In the genomic region with DNA sequence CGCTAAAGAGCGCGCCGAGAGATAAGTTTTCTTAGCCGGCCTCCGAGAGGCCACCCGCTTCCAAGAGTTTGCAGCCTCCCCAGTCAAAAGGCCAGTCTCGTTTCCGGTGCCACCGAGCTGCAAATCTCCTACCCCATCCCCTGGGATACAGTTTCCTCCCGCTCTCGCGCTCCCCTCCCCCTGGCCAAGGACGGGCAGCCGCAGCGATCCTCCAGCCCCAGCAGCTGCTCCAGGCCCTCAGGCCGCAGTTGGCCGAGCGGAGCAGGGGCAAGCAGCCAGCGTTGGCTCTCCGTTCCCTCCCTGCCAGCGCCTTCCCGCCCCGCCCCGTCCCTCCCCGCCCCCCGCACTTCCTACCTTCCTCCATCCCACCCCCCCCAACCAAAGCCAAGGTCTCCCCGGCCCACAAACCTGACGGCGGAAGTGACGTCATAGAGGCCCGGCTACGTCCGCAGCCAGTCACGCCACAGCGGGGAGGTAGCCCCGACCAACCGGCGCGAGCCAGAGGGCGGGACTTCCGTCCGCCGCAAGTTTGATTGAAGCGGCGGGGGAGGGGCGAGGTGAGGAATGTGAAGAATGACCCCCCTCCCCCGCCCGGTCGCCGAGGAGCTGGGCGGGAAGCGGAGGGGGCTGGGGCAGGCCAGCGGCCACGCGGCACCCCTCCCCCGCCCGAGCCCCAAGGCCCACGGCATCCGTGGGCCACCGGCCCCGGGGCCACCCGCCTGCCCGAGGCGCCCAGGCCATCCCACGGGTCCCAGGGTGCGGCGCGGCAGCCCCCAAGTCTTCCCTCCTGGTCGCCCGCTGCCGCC, we compare ENCODE assay signal across 8 mouse cellular contexts. TPM values are rescaled to one million over a fixed set of nuclear protein-coding genes. Genes with fewer than 3 reads are reported as not detected.
DNase-seq lines count a peak whose midpoint lies in the region; ATAC-seq and TF ChIP-seq lines count a peak whose summit lies in the region.

No protein-coding gene starts in this region.

- no peaks in the 10 kb centered on the region for H3K9me3 ChIP-seq in embryonic facial prominence, embryonic 15.5 days (replicated peaks)
- H3K9me3 ChIP-seq in limb, embryonic 14.5 days (ENCODE audit: control insufficient read depth, low read length): no peaks in the 10 kb centered on the region
- H3K9me3 ChIP-seq in midbrain, postnatal 0 days (ENCODE audit: low read length): no peaks in the 10 kb centered on the region

- H3K36me3 ChIP-seq in embryonic facial prominence, embryonic 15.5 days: no peaks in the 10 kb centered on the region
- no peaks in the 10 kb centered on the region for H3K36me3 ChIP-seq in limb, embryonic 14.5 days (ENCODE audit: control insufficient read depth, insufficient read depth, low read length)
- H3K36me3 ChIP-seq in midbrain, postnatal 0 days (ENCODE audit: insufficient read depth, low read length): no peaks in the 10 kb centered on the region

- H3K4me3 ChIP-seq in bone marrow, adult 2 months (replicated peaks; ENCODE audit: control insufficient read depth, low read depth, low read length): peak overlapping the region; percentile 94
- peak overlapping the region; percentile 89 for H3K4me3 ChIP-seq in embryonic facial prominence, embryonic 15.5 days (replicated peaks)
- H3K4me3 ChIP-seq in limb, embryonic 14.5 days (replicated peaks; ENCODE audit: low read length): peak overlapping the region; percentile 97
- peak overlapping the region; percentile 94 for H3K4me3 ChIP-seq in midbrain, postnatal 0 days (ENCODE audit: low read depth, low read length)

- peak overlapping the region; percentile 99 for H3K27ac ChIP-seq in bone marrow, adult 2 months (ENCODE audit: control insufficient read depth, insufficient read depth, low read depth, low read length, poor library complexity)
- peak overlapping the region; percentile 100 for H3K27ac ChIP-seq in embryonic facial prominence, embryonic 15.5 days (replicated peaks)
- H3K27ac ChIP-seq in limb, embryonic 14.5 days (replicated peaks; ENCODE audit: low read depth, low read length): peak overlapping the region; percentile 100
- peak overlapping the region; percentile 100 for H3K27ac ChIP-seq in midbrain, postnatal 0 days (ENCODE audit: low read depth, low read length)

- peak; percentile 99 for DNase-seq in 416B (ENCODE audit: low read depth)
- DNase-seq in heart, adult 8-10 months (ENCODE audit: low spot score): peak; percentile 93
- peak; percentile 98 for DNase-seq in kidney, adult 9 months
- DNase-seq in limb, embryonic 14.5 days (ENCODE audit: low spot score): peak; percentile 98
- peak; percentile 99 for DNase-seq in midbrain, postnatal 0 days (ENCODE audit: low spot score)
- DNase-seq in spleen, postnatal 14 days (ENCODE audit: low spot score in 2 of 2): peak; percentile 88 to 93

- no peak for TF ChIP-seq CTCF in bone marrow, adult 2 months (IDR thresholded peaks at IDR 0.05; ENCODE audit: control insufficient read depth, insufficient read depth, low read length)
- no peak for TF ChIP-seq CTCF in midbrain, postnatal 0 days (IDR thresholded peaks at IDR 0.05)

- peak; percentile 91 for ATAC-seq in embryonic facial prominence, embryonic 15.5 days (ENCODE audit: insufficient number of reproducible peaks, low FRiP score, low TSS enrichment, low read depth)
- ATAC-seq in limb, embryonic 14.5 days (ENCODE audit: low FRiP score, low read depth): peak; percentile 86
- peak; percentile 90 for ATAC-seq in midbrain, postnatal 0 days (ENCODE audit: low FRiP score)

- H3K4me2 ChIP-seq in embryonic facial prominence, embryonic 15.5 days (replicated peaks): peak overlapping the region; percentile 52
- H3K4me2 ChIP-seq in limb, embryonic 14.5 days (replicated peaks; ENCODE audit: low read depth, low read length, severe bottlenecking): peak overlapping the region; percentile 50
- peak overlapping the region; percentile 60 for H3K4me2 ChIP-seq in midbrain, postnatal 0 days (ENCODE audit: low read depth, low read length, poor library complexity, severe bottlenecking)

- H3K4me1 ChIP-seq in bone marrow, adult 2 months (ENCODE audit: control insufficient read depth, insufficient read depth, low read length): peaks cover 1% of the 10 kb centered on the region
- peaks cover 22% of the 10 kb centered on the region for H3K4me1 ChIP-seq in embryonic facial prominence, embryonic 15.5 days
- H3K4me1 ChIP-seq in limb, embryonic 14.5 days (ENCODE audit: control insufficient read depth, insufficient read depth, low read length): peaks cover 25% of the 10 kb centered on the region
- H3K4me1 ChIP-seq in midbrain, postnatal 0 days (ENCODE audit: insufficient read depth, low read length): peaks cover 8% of the 10 kb centered on the region; the same call in 1 of the 2 replicates

- H3K9ac ChIP-seq in embryonic facial prominence, embryonic 15.5 days: peak overlapping the region; percentile 97
- H3K9ac ChIP-seq in limb, embryonic 14.5 days (ENCODE audit: low read depth, low read length, severe bottlenecking): peak overlapping the region; percentile 100
- H3K9ac ChIP-seq in midbrain, postnatal 0 days (replicated peaks; ENCODE audit: low read length, poor library complexity, severe bottlenecking): peak overlapping the region; percentile 99

- no peaks in the 10 kb centered on the region for H3K27me3 ChIP-seq in embryonic facial prominence, embryonic 15.5 days
- no peaks in the 10 kb centered on the region for H3K27me3 ChIP-seq in limb, embryonic 14.5 days (ENCODE audit: control insufficient read depth, insufficient read depth, low read length)
- no peaks in the 10 kb centered on the region for H3K27me3 ChIP-seq in midbrain, postnatal 0 days (ENCODE audit: insufficient read depth, low read length)

- peak; percentile 55; the same call in 1 of the 2 replicates for TF ChIP-seq POLR2A in bone marrow, adult 2 months (IDR thresholded peaks at IDR 0.05; ENCODE audit: borderline replicate concordance, control insufficient read depth, low read depth, low read length)
- TF ChIP-seq POLR2A in limb, embryonic 14.5 days (IDR thresholded peaks at IDR 0.05; ENCODE audit: borderline replicate concordance, extremely low read depth, insufficient read depth, insufficient read length): no peak

- WGBS in bone marrow, adult 2 months: under 1% methylated on average over 67 of the region's 72 CpGs
- under 1% methylated on average over 69 of the region's 72 CpGs for WGBS in embryonic facial prominence, embryonic 15.5 days
- WGBS in limb, embryonic 14.5 days: under 1% methylated on average over 38 of the region's 72 CpGs
- WGBS in midbrain, postnatal 0 days: under 1% methylated on average over 55 of the region's 72 CpGs

RNA-seq across cellular contexts. Expression of a gene that starts 32.3 kb away (rescaled TPM):
- not detected in 2 replicates for polyA plus RNA-seq in bone marrow, adult 2 months (2011; ENCODE audit: insufficient read depth, insufficient read length, low replicate concordance, missing spikeins)
- polyA plus RNA-seq in embryonic facial prominence, embryonic 15.5 days (2015; fragmentation: Nextera tagmentation; extraction: Ambion mirVana): 1.5 and 1.7 TPM in 2 replicates
- not detected for total RNA-seq in heart, adult 8-10 months (2022)
- polyA plus RNA-seq in limb, embryonic 14.5 days (2012; rRNA removed): 0.26 and 1.6 TPM in 2 replicates
- 1.2 and 1.8 TPM in 2 replicates for polyA plus RNA-seq in limb, embryonic 14.5 days (2014; fragmentation: Nextera tagmentation; extraction: Ambion mirVana)
- 0.66 and 0.94 TPM in 2 replicates for total RNA-seq in midbrain, postnatal 0 days (2014; rRNA removed)
- polyA plus RNA-seq in midbrain, postnatal 0 days (2015; fragmentation: Nextera tagmentation; extraction: Ambion mirVana): 1.2 and 2.8 TPM in 2 replicates

RNA-seq across cellular contexts. Expression of a gene that starts 32.4 kb away (rescaled TPM):
- polyA plus RNA-seq in bone marrow, adult 2 months (2011; ENCODE audit: insufficient read depth, insufficient read length, low replicate concordance, missing spikeins): 1.4 and 3.3 TPM in 2 replicates
- polyA plus RNA-seq in embryonic facial prominence, embryonic 15.5 days (2015; fragmentation: Nextera tagmentation; extraction: Ambion mirVana): 4.0 and 4.9 TPM in 2 replicates
- total RNA-seq in heart, adult 8-10 months (2022): 1 to 10 TPM; 3.8 to 7.6 (median 5.4) TPM
- 8.6 and 11.5 TPM in 2 replicates for polyA plus RNA-seq in limb, embryonic 14.5 days (2012; rRNA removed)
- polyA plus RNA-seq in limb, embryonic 14.5 days (2014; fragmentation: Nextera tagmentation; extraction: Ambion mirVana): 5.6 and 7.6 TPM in 2 replicates
- 15.6 and 46.7 TPM in 2 replicates for total RNA-seq in midbrain, postnatal 0 days (2014; rRNA removed)
- 2.2 and 3.6 TPM in 2 replicates for polyA plus RNA-seq in midbrain, postnatal 0 days (2015; fragmentation: Nextera tagmentation; extraction: Ambion mirVana)

Comparison
In these comparisons a context has a peak if more than half of its experiments do, and no peak if none do; other contexts are left out.
1. Peak in every context shown above with its lines: DNase-seq, ATAC-seq, H3K4me3 ChIP-seq and H3K27ac ChIP-seq.